Mouse (Mus musculus) intestine, embryonic 16.5 days (tissue): Measurements from ENCODE around the gene Nip7. TPM values are rescaled to one million over a fixed set of nuclear protein-coding genes. Genes with fewer than 3 reads are reported as not detected.
"Not testable (repeated sequence)": the region's sequence is repeated elsewhere in the genome, so short reads cannot be mapped to it uniquely, and the experiment has no call there.

Experiments
- ATAC-seq: fragments of 200-750 bp; cut with Nextera tagmentation; 2 replicates; pipeline ENCODE4 v1.8.0; 2017; ENCODE audit warnings: moderate TSS enrichment, moderate library complexity
- H3K27ac ChIP-seq: fragments of 300-500 bp; sonication (generic); 2 replicates; pipeline ENCODE4 v1.5.1; 2014; ENCODE audit warnings: mild to moderate bottlenecking, low read length
- H3K27me3 ChIP-seq: fragments of 300-500 bp; sonication (generic); replicated peaks from 2 replicates; pipeline ENCODE4 v1.6.1; 2014; ENCODE audit warnings: low read length, control low read depth, mixed read lengths; ENCODE audit not compliant: control insufficient read depth, insufficient read depth
- H3K36me3 ChIP-seq: fragments of 300-500 bp; sonication (generic); 2 replicates; pipeline ENCODE4 v1.6.1; 2014; ENCODE audit warnings: low read length, control low read depth; ENCODE audit not compliant: control insufficient read depth, insufficient read depth
- H3K4me1 ChIP-seq: fragments of 300-500 bp; sonication (generic); 2 replicates; pipeline ENCODE4 v1.6.1; 2014; ENCODE audit warnings: low read length, control low read depth, mixed read lengths; ENCODE audit not compliant: control insufficient read depth, insufficient read depth
- H3K4me2 ChIP-seq: fragments of 300-500 bp; sonication (generic); 2 replicates; pipeline ENCODE4 v1.6.1; 2014; ENCODE audit warnings: low read depth, low read length, control low read depth
- H3K4me3 ChIP-seq: fragments of 300-500 bp; sonication (generic); 2 replicates; pipeline ENCODE4 v1.5.1; 2014; ENCODE audit warnings: mild to moderate bottlenecking, low read length
- H3K9ac ChIP-seq: fragments of 300-500 bp; sonication (generic); 2 replicates; pipeline ENCODE4 v1.6.1; 2014; ENCODE audit warnings: low read depth, low read length
- H3K9me3 ChIP-seq: fragments of 300-500 bp; sonication (generic); 2 replicates; pipeline ENCODE4 v1.6.1; 2016; ENCODE audit warnings: low read length, control low read depth; ENCODE audit not compliant: control insufficient read depth
- WGBS: fragments of 180-500 bp; shearing (Covaris S2); extraction: QIAGEN DNeasy Blood & Tissue Kit; methylation state at CpG from one replicate; pipeline ENCODE4 v1.1.7; 2014; 5-methylcytosine and 5-hydroxymethylcytosine counted together
- polyA plus RNA-seq: library from polyadenylated mRNA; unstranded; fragments of >200 nt; fragmentation: Nextera tagmentation; extraction: Ambion mirVana; gene quantifications from 2 replicates; pipeline ENCODE4 v1.2.1, GENCODE M21; 2015

Nip7 gene
- polyA plus RNA-seq, 1 experiment from 2014 or later: 85.9 TPM

GRCm38 (mm10) chr8:107090531-107090930 lies 33.9 kb downstream of the Nip7 start:
- Histone ChIP-seq H3K4me2 (no peak overlapping the region), H3K27me3 (no peaks in the 10 kb centered on the region), H3K4me3 (no peak overlapping the region), H3K4me1 (peaks cover 13% of the 10 kb centered on the region; the same call in 1 of the 2 replicates), H3K36me3 (peaks cover 7% of the 10 kb centered on the region), H3K27ac (no peak overlapping the region), H3K9ac (no peak overlapping the region), H3K9me3 (no peaks in the 10 kb centered on the region)
- 95% methylated on average over 7 of the region's 7 CpGs for WGBS
- ATAC-seq: no peak

GRCm38 (mm10) chr8:107095717-107096365 lies 39.2 kb downstream of the Nip7 start:
- peak overlapping the region; percentile 67 for H3K4me3 ChIP-seq
- no peaks in the 10 kb centered on the region for H3K9me3 ChIP-seq

GRCm38 (mm10) chr8:107096366-107097036 lies 39.8 kb downstream of the Nip7 start, which contains the start of gene Terf2:
Gene Terf2, minus strand, starts transcription at chr8:107096547.
- peak; percentile 97 for ATAC-seq
- Histone ChIP-seq H3K4me3 (peak within 1 kb of the TSS; percentile 67), H3K9ac (peak within 1 kb of the TSS; percentile 92), H3K36me3 (no peaks in the 10 kb centered on the region; the same call in 1 of the 2 replicates), H3K4me2 (peak within 1 kb of the TSS; percentile 67), H3K9me3 (no peaks in the 10 kb centered on the region), H3K27ac (peak within 1 kb of the TSS; percentile 91), H3K4me1 (peaks cover 16% of the 10 kb centered on the region; the same call in 1 of the 2 replicates), H3K27me3 (no peaks in the 10 kb centered on the region)
- WGBS: 3% methylated on average over 39 of the region's 39 CpGs

More at GRCm38 (mm10) chr8:107095717-107096365, 39.2 kb downstream of the Nip7 start:
- Histone ChIP-seq H3K36me3 (no peaks in the 10 kb centered on the region; the same call in 1 of the 2 replicates), H3K27ac (peak overlapping the region; percentile 91), H3K4me1 (peaks cover 16% of the 10 kb centered on the region; the same call in 1 of the 2 replicates), H3K4me2 (peak overlapping the region; percentile 67), H3K27me3 (no peaks in the 10 kb centered on the region), H3K9ac (peak overlapping the region; percentile 92)
- ATAC-seq: no peak; the same call in 1 of the 2 replicates
- under 1% methylated on average over 52 of the region's 53 CpGs for WGBS

GRCm38 (mm10) chr8:107100635-107101034 lies 44.0 kb downstream of the Nip7 start:
- no peaks in the 10 kb centered on the region for H3K36me3 ChIP-seq
- 0 out of 2 replicates have a peak, but pooled peaks cover 2% of the 10 kb centered on the region for H3K4me1 ChIP-seq
- no peak overlapping the region for H3K9ac ChIP-seq
- no peak for ATAC-seq
- no peak overlapping the region for H3K27ac ChIP-seq
- H3K4me2 ChIP-seq: no peak overlapping the region
- WGBS: 80% methylated on average over 2 of the region's 2 CpGs
- H3K4me3 ChIP-seq: no peak overlapping the region
- no peaks in the 10 kb centered on the region for H3K27me3 ChIP-seq
- no peaks in the 10 kb centered on the region for H3K9me3 ChIP-seq

- WGBS: 11% methylated on average over 4 of the region's 4 CpGs
- Histone ChIP-seq H3K27me3 (no peaks in the 10 kb centered on the region), H3K27ac (no peak overlapping the region), H3K4me1 (no peaks in the 10 kb centered on the region), H3K4me3 (no peak overlapping the region), H3K9me3 (no peaks in the 10 kb centered on the region), H3K36me3 (no peaks in the 10 kb centered on the region), H3K9ac (no peak overlapping the region), H3K4me2 (no peak overlapping the region)
- ATAC-seq: no peak
Measured at GRCm38 (mm10) chr8:107104547-107104946, 47.9 kb downstream of the Nip7 start.

- not testable (repeated sequence) for H3K36me3 ChIP-seq, H3K9ac ChIP-seq, H3K4me1 ChIP-seq, H3K27ac ChIP-seq, ATAC-seq, H3K4me2 ChIP-seq, H3K27me3 ChIP-seq, H3K9me3 ChIP-seq, H3K4me3 ChIP-seq
- 94% methylated on average over 5 of the region's 5 CpGs for WGBS
Measured at GRCm38 (mm10) chr8:107108089-107108488, 51.4 kb downstream of the Nip7 start.

GRCm38 (mm10) chr8:107108978-107109720 lies 52.5 kb downstream of the Nip7 start:
- ATAC-seq: peak; percentile 26
- H3K36me3 ChIP-seq: no peaks in the 10 kb centered on the region
- H3K4me3 ChIP-seq: peak overlapping the region; percentile 20
- WGBS: 48% methylated on average over 23 of the region's 23 CpGs
- H3K4me1 ChIP-seq: no peaks in the 10 kb centered on the region
- peak overlapping the region; percentile 30 for H3K4me2 ChIP-seq
- H3K27ac ChIP-seq: no peak overlapping the region
- peak overlapping the region; percentile 46; the same call in 1 of the 2 replicates for H3K9ac ChIP-seq
- no peaks in the 10 kb centered on the region for H3K9me3 ChIP-seq
- H3K27me3 ChIP-seq: no peaks in the 10 kb centered on the region

- Histone ChIP-seq H3K4me1 (peaks cover 7% of the 10 kb centered on the region; the same call in 1 of the 2 replicates), H3K4me3 (no peak overlapping the region), H3K27ac (no peak overlapping the region), H3K4me2 (no peak overlapping the region), H3K27me3 (no peaks in the 10 kb centered on the region), H3K36me3 (no peaks in the 10 kb centered on the region), H3K9ac (no peak overlapping the region), H3K9me3 (no peaks in the 10 kb centered on the region)
- no peak for ATAC-seq
- WGBS: 78% methylated on average over 5 of the region's 5 CpGs
Measured at GRCm38 (mm10) chr8:107109816-107110435, 53.2 kb downstream of the Nip7 start.
